Mouse (Mus musculus) layer of hippocampus, postnatal 25 days (tissue): ENCODE data around the gene Abtb2. TPM values are rescaled to one million over a fixed set of nuclear protein-coding genes. Genes with fewer than 3 reads are reported as not detected.

ENCODE experiments used
- DNase-seq, 2 experiments: peaks; one replicate each; pipeline ENCODE4 v3.0.0; 2022; ENCODE audit warnings: mixed read lengths in 2 of 2, low spot score in 1 of 2; ENCODE audit errors: extremely low spot score in 1 of 2
- total RNA-seq, 2 experiments: library from RNA; stranded (reverse); gene quantifications; 2 replicates each; pipeline ENCODE4 v1.2.3; 2021

The Abtb2 gene
- total RNA-seq, 2 experiments from 2014 or later = 11.9 to 13.2 TPM

- DNase-seq = peak; percentile 58 to 75
Observed at GRCm38 (mm10) chr2:103718594-103719291, 152.6 kb downstream of the Abtb2 start.

DNA sequence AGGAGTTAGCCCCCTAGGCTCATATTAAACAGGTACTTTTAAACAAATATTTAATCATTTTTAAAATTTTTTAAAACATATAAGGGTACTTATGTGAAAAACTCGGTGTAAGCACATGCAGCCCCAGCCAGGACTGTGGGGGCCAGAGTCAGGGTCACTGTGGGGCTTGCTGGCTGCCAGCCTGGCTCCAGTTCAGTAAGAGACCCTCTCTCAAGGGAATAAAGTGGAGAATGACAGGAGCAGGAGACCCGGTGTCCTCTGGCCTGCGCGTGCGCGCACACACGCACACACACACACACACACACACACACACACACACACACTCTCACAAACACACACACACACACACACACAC, 153.2 kb downstream of the Abtb2 start:
- DNase-seq = no peak

GRCm38 (mm10) chr2:103724521-103724920, 158.4 kb downstream of the Abtb2 start:
- no peak for DNase-seq

DNA sequence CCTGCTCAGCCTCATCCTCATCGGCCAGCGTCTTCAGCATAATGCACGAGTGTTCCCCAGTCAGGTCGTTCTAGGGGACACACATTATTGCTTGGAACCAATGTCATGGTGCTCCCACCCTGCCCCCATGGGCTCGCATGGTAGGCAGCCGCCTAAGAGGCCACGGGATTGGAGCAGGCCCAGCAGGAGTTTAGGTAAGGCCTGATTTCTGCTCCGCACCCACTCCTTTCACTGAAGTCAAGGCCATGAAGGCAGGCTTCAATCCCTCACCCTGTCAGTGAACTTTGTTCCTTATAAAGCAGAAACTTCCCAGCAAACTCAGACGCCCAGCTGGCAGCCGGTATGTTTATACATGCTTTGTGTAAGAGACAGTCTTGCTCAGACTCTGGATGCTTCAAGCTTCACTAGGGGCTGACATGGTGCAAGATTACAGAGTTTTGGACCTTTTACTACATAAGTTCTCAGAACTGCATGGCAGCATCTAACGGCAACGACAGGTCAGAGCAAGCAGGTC, 162.0 kb downstream of the Abtb2 start:
- DNase-seq = no peak

DNA sequence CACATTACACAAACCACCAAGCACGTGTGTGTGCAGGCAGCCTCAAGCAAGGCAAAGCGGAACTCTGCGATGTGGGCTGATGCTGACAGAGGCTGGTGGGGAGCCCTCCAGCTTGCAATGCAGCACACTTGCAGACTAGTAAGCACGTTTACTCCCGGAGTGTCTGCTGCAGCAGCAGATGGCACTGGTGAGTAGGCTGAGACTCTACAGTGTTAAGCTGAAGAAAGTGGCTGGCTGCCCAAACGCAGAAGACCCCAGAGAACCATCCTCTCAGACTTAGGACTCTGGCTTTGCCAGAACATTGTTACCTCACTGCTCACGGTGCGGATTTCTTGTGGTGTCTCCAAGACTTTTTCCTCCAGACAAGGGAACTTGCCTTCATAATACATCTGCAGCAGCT, 164.9 kb downstream of the Abtb2 start:
- DNase-seq = peak; percentile 23 to 32

- DNase-seq = no peak
Observed at GRCm38 (mm10) chr2:103731423-103731822, 165.3 kb downstream of the Abtb2 start.

DNA sequence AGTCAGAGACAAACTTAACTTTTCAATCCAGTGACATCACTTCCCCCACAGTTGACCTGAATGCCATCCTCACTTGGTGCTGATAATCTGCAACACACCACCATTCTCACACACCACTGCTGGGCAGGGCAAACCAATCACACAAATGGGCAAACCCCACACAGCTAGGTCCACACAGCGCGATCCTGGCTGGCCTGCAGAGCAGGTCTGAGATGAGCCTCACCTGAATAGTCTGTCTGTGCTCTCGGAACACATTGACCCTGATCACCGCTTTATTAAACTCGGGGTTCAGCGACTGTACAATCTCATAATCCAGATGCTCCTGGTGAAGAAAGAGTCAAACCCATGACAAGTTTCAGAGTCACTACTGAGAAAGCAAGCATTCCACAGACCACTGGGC, 176.7 kb downstream of the Abtb2 start:
- no peak for DNase-seq

GRCm38 (mm10) chr2:103743536-103743935, 177.4 kb downstream of the Abtb2 start:
- no peak for DNase-seq

DNA sequence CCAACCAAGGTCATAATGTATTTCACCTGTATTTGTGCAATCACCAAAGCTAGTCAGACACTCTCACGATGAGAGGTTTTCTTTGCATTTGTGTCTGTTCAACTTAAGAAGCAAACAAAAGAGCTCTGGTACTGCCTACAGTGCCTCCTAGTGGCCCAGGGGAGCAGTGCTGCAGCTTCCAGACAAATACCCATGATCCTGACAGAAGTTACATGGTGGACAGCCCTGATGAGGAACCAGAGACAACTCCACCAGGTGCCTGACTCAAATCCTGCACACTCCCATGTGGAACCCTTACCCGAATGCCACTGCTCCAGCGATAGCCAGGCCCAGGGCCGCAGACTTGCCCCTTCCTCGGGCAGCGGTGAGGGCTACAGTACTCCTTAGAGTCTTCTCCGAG, 177.9 kb downstream of the Abtb2 start:
- peak; percentile 43 to 75 for DNase-seq

- no peak for DNase-seq
Observed at GRCm38 (mm10) chr2:103745481-103745880, 179.4 kb downstream of the Abtb2 start.

- no peak for DNase-seq
Observed at GRCm38 (mm10) chr2:103746096-103746495, 180.0 kb downstream of the Abtb2 start.

DNA sequence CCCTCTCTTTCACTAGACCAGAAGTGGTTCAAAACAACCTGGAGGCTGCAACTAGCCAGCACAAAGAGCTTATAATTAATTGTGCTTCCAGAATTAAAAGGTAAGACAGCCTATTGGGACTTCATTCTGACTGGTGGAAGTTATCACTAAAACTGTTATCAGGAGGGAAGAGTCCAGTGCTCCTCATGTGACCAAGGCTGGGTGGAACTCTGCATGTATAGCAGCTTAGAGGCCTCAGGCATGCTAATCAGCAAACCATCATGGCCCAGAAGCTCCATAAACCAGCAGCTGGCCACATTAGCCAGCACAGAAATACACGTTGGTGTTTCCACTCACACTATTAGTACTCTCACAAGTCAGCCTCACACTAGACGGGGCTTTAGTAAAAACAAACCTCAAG, 180.7 kb downstream of the Abtb2 start:
- DNase-seq = no peak

DNA sequence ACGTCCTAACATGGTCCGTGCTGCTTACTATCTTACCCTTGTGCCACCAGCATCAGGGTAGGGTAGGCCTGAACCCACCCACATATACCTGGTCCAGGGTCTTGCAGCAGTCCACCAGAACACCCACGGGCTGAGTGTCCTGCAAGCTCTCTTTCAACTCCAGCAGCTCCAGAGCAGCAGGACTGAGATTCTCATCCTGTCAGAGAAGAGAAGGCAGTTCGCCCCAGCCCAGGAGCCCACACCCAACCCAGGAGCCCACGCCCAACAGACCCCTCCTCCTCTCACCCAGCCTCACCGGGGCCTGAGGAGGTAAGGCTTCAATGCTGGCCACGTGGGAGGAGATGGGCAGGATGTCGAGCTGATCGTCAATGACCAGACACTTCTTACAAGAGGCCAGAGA, 181.8 kb downstream of the Abtb2 start:
- no peak for DNase-seq

DNA sequence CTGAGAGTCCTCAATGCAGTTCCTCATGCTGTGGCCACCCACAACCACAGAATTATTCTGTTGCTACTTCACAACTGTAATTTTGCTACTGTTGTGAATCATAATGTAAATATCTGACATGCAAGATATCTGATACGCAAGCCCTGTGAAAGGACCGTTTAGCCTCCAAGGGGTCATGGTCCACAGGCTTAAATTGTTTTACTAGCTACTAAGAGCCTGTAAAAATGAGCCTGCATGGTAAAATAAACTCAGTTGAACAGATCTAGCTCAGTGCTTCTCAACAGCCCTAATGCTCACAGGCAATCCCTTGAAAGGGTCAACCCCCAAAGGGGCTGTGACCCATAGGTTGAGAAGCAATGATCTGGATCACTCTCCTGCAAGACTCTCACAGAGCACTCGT, 183.0 kb downstream of the Abtb2 start:
- no peak for DNase-seq

- no peak for DNase-seq
Observed at GRCm38 (mm10) chr2:103751771-103752170, 185.7 kb downstream of the Abtb2 start.

GRCm38 (mm10) chr2:103754614-103755013, 188.5 kb downstream of the Abtb2 start:
- DNase-seq = no peak

DNA sequence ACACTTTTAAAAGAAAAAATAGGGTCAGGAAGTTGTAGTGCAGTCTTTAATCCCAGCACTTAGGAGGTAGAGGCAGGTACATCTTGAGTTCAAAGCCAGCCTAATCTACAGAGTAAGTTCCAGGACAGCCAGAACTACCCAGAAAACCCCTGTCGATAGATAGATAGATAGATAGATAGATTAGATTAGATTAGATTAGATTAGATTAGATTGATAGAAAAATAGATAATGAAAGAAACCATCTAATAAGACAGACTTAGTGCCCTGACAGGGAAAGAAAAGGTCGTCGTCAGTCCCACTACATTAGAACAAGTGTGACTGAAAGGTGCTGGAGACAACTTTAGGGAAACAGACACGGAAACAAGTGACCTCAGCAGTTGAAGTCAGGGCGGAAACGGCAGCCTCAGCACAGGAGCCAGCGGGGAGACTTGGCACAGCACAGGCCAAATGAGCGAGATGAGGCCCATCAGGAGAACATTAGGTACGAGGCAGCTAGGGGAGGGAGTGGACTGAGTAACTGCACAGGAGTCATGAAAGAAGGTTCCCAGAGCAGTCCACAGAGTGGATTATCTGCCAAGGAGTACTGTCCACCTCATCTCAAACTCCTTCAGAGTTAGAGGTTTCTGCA, 189.5 kb downstream of the Abtb2 start:
- DNase-seq = no peak

- peak in 1 of 2 experiments; percentile 15 for DNase-seq
Observed at GRCm38 (mm10) chr2:103760421-103760820, 194.3 kb downstream of the Abtb2 start.

DNA sequence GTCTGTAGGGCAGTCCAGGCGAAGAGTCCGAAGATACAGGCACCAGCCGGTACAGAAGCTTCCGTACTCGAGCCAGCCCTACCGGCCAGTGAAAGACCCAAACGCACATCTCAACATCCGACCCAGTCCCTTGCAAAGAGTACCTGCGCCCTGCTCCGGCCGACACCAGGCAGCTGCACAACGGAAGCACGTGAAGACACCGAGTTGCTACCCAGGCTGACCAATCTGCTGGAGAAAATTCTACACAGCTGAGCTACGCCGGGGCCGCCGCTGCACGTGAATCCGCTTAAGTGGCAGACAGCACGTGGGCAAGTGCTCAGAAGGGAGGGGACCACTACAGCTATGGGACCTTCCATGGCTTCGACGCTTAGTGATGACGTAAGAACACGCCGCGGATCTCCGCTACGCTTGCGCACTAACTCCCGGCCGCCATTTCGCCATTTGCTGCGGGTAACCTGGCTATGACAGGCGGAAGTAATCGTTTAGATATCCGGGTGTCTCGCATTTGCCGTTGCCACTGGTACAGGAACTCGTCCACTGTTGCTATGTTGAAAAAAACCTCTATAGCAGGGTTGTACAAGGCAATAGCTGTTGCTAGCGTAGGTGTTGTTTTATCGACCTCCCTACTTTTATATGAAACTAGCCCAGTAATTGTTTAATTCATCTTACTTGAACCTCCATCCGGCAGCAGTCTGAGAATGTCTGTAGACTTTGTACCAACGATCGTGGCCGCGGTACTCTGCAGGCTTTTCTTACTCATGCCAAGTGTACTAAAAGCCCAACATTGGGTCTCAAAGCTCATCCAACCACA, 195.0 kb downstream of the Abtb2 start, which contains the start of gene Nat10:
TSS of gene Nat10 (minus strand) at position 365 of the 811 bp plus-strand sequence.
- peak; percentile 98 for DNase-seq

GRCm38 (mm10) chr2:103761993-103762392, 195.9 kb downstream of the Abtb2 start:
- DNase-seq = no peak

DNA sequence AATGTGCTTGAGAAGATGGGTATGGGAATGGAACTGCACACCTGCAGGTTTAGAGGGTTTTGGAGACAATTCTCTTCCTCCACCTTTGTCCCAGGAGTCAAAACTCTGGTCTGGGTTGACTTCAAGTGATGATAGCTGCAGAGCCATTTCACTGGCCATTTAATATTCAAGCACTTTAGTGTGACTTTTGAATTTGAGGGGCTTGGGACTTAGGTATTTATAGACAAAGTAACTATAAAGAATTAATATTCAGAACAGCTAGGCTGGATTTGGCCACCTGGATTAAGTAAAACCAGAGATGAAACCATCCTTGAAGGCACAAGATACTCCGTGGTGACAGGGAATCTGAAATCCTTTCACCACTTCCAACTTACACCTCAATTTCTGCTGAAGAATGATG, 196.4 kb downstream of the Abtb2 start:
- DNase-seq = no peak
